Mouse (Mus musculus): Measurements from ENCODE around the gene Slc6a6. TPM values are rescaled to one million over a fixed set of nuclear protein-coding genes. Genes with fewer than 3 reads are reported as not detected.

Slc6a6 gene
- polyA plus RNA-seq, 1 experiment, result 96.3 TPM

DNA sequence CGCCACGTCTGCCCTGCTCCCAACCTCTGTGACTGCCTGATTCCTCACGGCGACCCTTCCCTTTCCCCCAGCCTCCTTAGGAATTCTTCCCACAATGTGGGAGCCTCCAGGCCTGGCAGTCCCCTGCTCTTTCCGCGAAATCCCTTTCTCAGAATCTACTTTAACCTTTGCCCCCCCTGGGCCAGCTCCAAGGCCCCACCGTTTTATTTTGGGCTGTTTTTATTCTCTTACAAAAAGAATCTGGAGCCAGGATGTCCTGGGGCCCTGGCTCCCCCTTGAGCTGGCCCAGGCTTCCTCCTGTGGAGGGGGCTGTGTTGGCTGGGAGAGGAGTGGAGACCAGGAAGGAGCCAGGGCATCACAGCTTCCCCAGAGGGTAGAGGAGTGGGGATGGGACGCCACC, 69.0 kb downstream of the Slc6a6 start:
- TF ChIP-seq POLR2A (IDR thresholded peaks at IDR 0.05; ENCODE audit: borderline replicate concordance, extremely low read depth, insufficient read depth, insufficient read length, poor library complexity, severe bottlenecking) (no peak), CTCF (IDR thresholded peaks at IDR 0.05; ENCODE audit: borderline replicate concordance, extremely low read depth, insufficient read depth, insufficient read length) (no peak)
- no peak for DNase-seq (ENCODE audit: low read depth)

GRCm38 (mm10) chr6:91754098-91754497, 70.2 kb downstream of the Slc6a6 start:
- TF ChIP-seq CTCF (IDR thresholded peaks at IDR 0.05; ENCODE audit: borderline replicate concordance, extremely low read depth, insufficient read depth, insufficient read length), result no peak
- no peak for TF ChIP-seq POLR2A (IDR thresholded peaks at IDR 0.05; ENCODE audit: borderline replicate concordance, extremely low read depth, insufficient read depth, insufficient read length, poor library complexity, severe bottlenecking)
- peak; percentile 24 for DNase-seq (ENCODE audit: low read depth)

- TF ChIP-seq CTCF (IDR thresholded peaks at IDR 0.05; ENCODE audit: borderline replicate concordance, extremely low read depth, insufficient read depth, insufficient read length) (no peak), POLR2A (IDR thresholded peaks at IDR 0.05; ENCODE audit: borderline replicate concordance, extremely low read depth, insufficient read depth, insufficient read length, poor library complexity, severe bottlenecking) (no peak)
- no peak for DNase-seq (ENCODE audit: low read depth)
Measured at GRCm38 (mm10) chr6:91754845-91755244, 71.0 kb downstream of the Slc6a6 start.

DNA sequence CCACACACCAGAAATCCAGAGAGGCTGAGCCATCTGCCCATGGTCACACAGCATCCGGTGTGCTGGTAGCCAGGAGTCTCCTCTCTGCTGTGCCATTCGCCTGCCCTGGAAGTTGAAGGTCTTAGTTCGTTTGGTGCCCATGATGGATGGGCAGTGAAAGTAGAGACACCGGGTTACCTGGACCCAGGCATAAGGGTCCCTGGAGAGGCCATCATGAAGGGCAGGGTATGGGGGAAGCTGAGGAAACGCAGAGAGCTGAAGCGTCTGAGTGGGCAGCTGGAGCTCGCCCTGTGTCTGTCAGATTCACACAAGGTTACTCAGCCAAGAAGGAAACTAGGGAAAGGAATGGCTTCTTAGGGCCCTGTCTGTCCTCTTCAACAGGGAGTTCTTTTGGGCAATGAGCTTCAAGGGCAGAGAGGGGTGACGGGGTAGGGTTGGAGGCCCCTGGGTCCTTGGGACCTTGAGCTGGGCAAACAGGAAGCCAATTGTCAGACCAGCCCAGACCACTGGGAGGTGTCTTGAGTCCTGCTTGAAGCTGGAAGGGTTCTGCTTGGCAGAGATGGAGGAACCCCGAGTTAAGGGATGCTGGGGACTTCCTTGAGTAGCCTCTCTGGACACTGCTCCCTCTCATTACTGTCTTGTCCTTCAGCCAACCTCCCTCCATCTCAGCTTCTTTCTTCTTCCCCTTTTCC, 78.3 kb downstream of the Slc6a6 start:
- TF ChIP-seq POLR2A (IDR thresholded peaks at IDR 0.05; ENCODE audit: borderline replicate concordance, extremely low read depth, insufficient read depth, insufficient read length, poor library complexity, severe bottlenecking) (no peak), CTCF (IDR thresholded peaks at IDR 0.05; ENCODE audit: borderline replicate concordance, extremely low read depth, insufficient read depth, insufficient read length) (peak; percentile 37; the same call in 1 of the 2 replicates)
- DNase-seq (ENCODE audit: low read depth), result no peak

DNA sequence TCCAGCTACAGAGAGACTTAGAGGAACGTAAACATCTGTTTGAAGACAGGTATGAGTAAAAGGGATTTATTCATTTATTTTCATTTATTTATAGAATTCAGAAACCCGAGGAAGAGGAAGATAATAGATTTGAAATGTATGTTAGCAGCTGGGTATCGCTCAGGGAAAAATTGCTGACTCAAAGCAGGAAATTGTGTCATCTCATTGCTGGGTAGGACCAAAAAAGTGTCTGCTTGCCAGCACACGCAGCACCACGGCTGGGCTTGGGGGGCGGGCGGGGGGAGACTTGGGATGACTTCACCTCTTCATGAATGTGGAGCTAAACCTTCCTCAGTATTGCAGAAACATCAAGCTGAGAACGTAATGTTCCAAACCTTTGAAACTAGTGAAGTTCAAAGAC, 83.7 kb downstream of the Slc6a6 start:
- TF ChIP-seq CTCF (IDR thresholded peaks at IDR 0.05; ENCODE audit: borderline replicate concordance, extremely low read depth, insufficient read depth, insufficient read length), result no peak
- TF ChIP-seq POLR2A (IDR thresholded peaks at IDR 0.05; ENCODE audit: borderline replicate concordance, extremely low read depth, insufficient read depth, insufficient read length, poor library complexity, severe bottlenecking), result no peak
- DNase-seq (ENCODE audit: low read depth), result no peak

GRCm38 (mm10) chr6:91773951-91774350, 90.1 kb downstream of the Slc6a6 start:
- DNase-seq (ENCODE audit: low read depth), result no peak
- TF ChIP-seq POLR2A (IDR thresholded peaks at IDR 0.05; ENCODE audit: borderline replicate concordance, extremely low read depth, insufficient read depth, insufficient read length, poor library complexity, severe bottlenecking) (no peak), CTCF (IDR thresholded peaks at IDR 0.05; ENCODE audit: borderline replicate concordance, extremely low read depth, insufficient read depth, insufficient read length) (no peak)

- TF ChIP-seq POLR2A (IDR thresholded peaks at IDR 0.05; ENCODE audit: borderline replicate concordance, extremely low read depth, insufficient read depth, insufficient read length, poor library complexity, severe bottlenecking) (no peak), CTCF (IDR thresholded peaks at IDR 0.05; ENCODE audit: borderline replicate concordance, extremely low read depth, insufficient read depth, insufficient read length) (peak; percentile 97)
- DNase-seq (ENCODE audit: low read depth), result peak; percentile 75
Measured at GRCm38 (mm10) chr6:91776543-91776942, 92.7 kb downstream of the Slc6a6 start.

DNA sequence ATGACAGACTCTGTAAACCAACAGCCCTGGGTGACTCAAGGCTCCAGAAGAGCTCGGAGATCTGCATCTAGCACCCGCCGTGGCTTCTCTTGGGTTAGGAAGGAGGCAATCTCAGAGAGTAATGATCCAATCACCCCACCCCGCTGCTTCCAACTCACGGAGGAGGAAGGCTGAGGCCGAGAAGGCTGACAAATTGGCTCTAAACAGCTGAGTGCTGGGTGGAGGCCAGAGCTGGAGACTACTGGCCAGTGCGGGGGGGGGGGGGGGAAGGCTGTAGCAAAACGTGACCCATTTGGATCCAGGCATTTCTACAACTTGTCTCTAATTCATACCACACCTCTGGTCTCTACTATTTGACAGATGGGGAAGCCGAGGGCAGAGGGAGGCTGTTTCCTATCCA, 95.4 kb downstream of the Slc6a6 start:
- TF ChIP-seq CTCF (IDR thresholded peaks at IDR 0.05; ENCODE audit: borderline replicate concordance, extremely low read depth, insufficient read depth, insufficient read length) (no peak), POLR2A (IDR thresholded peaks at IDR 0.05; ENCODE audit: borderline replicate concordance, extremely low read depth, insufficient read depth, insufficient read length, poor library complexity, severe bottlenecking) (no peak)
- no peak for DNase-seq (ENCODE audit: low read depth)

DNA sequence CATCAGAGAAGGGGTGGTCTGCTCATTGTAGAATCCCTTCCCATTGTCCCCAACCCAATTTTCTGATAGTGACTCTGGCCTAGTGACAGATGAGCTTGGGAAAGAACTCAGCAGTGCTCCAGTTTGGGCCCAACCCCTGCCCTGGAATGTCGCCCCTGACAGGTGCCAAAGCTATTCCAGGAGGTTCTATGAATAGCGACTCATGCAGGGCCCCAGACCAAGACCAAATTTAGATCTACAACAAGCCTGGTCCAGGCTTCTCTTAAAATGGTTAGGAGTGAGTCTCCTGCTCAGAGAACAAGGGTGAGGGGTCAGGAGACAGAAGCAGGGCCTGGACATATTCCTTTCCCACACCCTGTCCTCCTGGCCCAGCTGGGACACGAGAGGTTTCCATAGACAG, 101.2 kb downstream of the Slc6a6 start:
- TF ChIP-seq CTCF (IDR thresholded peaks at IDR 0.05; ENCODE audit: borderline replicate concordance, extremely low read depth, insufficient read depth, insufficient read length) (no peak), POLR2A (IDR thresholded peaks at IDR 0.05; ENCODE audit: borderline replicate concordance, extremely low read depth, insufficient read depth, insufficient read length, poor library complexity, severe bottlenecking) (no peak)
- DNase-seq (ENCODE audit: low read depth), result no peak

DNA sequence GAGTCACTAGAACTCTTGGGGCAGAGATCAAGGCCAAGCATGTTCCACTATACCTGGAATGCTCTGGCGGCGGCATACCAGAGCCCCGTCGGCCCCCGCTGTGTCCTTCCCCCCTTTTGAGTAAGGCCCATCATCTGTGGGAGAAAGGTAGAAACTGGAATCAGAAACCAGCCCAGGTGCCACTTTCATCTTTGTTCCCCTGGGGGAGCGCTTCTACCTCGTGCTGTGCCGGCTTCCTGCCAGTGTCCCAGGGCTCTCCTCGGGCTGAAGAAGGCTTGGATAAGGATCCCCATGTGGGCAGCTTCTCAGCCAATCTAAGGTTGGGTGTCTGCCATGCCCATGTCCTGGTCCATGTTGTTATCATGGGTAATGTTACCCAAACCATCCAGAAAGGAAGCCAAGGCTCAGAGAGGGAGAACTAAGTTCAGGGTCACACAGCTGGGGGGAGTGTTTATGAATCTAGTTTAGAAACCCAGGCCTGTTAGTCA, 104.5 kb downstream of the Slc6a6 start:
- TF ChIP-seq CTCF (IDR thresholded peaks at IDR 0.05; ENCODE audit: borderline replicate concordance, extremely low read depth, insufficient read depth, insufficient read length) (no peak), POLR2A (IDR thresholded peaks at IDR 0.05; ENCODE audit: borderline replicate concordance, extremely low read depth, insufficient read depth, insufficient read length, poor library complexity, severe bottlenecking) (no peak)
- no peak for DNase-seq (ENCODE audit: low read depth)

DNA sequence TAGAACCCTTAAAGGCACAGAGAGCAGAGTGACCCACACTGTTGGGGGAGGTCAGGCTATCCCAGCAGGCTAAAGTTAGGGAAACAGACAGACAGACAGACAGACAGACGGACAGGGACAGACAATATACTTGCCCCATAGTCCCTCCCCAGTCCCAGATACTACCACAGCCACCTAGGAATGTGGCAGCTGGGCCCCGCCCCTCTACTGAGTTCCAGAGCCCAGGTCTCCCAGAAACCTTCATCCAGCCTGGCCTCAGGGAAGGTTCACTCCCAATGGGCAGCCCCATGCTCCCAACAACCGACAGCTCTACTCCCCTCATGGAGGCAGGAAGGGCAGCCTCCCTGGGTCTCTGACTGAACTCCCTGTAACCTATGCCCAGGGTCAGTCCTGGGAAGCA, 111.8 kb downstream of the Slc6a6 start:
- TF ChIP-seq POLR2A (IDR thresholded peaks at IDR 0.05; ENCODE audit: borderline replicate concordance, extremely low read depth, insufficient read depth, insufficient read length, poor library complexity, severe bottlenecking), result no peak
- no peak for TF ChIP-seq CTCF (IDR thresholded peaks at IDR 0.05; ENCODE audit: borderline replicate concordance, extremely low read depth, insufficient read depth, insufficient read length)
- DNase-seq (ENCODE audit: low read depth), result no peak

GRCm38 (mm10) chr6:91796064-91796463, 112.2 kb downstream of the Slc6a6 start:
- DNase-seq (ENCODE audit: low read depth), result no peak
- TF ChIP-seq POLR2A (IDR thresholded peaks at IDR 0.05; ENCODE audit: borderline replicate concordance, extremely low read depth, insufficient read depth, insufficient read length, poor library complexity, severe bottlenecking), result no peak
- TF ChIP-seq CTCF (IDR thresholded peaks at IDR 0.05; ENCODE audit: borderline replicate concordance, extremely low read depth, insufficient read depth, insufficient read length), result no peak

All from brain, embryonic 14.5 days (tissue).